ENCODE assay signal across 7 mouse cellular contexts in genomic region chr3:27689149-27689865, GRCm38 (mm10). TPM values are rescaled to one million over a fixed set of nuclear protein-coding genes. Genes with fewer than 3 reads are reported as not detected.
DNase-seq lines count a peak whose midpoint lies in the region; ATAC-seq and TF ChIP-seq lines count a peak whose summit lies in the region.

No protein-coding gene starts in this region.

- no peaks in the 10 kb centered on the region for H3K36me3 ChIP-seq in lung, embryonic 14.5 days (ENCODE audit: insufficient read depth)
- peaks cover 13% of the 10 kb centered on the region for H3K36me3 ChIP-seq in midbrain, embryonic 10.5 days

- intact Hi-C loops in heart, postnatal 14 days (cut with DNase I): no loop called here

- no peak overlapping the region for H3K9ac ChIP-seq in lung, embryonic 14.5 days

- ATAC-seq in lung, embryonic 14.5 days (ENCODE audit: insufficient read depth): peak; percentile 70

- H3K4me2 ChIP-seq in lung, embryonic 14.5 days: peak overlapping the region; percentile 52; the same call in 1 of the 2 replicates

- H3K27me3 ChIP-seq in lung, embryonic 14.5 days (ENCODE audit: insufficient read depth, low read length): no peaks in the 10 kb centered on the region
- no peaks in the 10 kb centered on the region for H3K27me3 ChIP-seq in midbrain, embryonic 10.5 days (ENCODE audit: low read depth, poor library complexity, severe bottlenecking)

- H3K9me3 ChIP-seq in lung, embryonic 14.5 days (ENCODE audit: low read depth, low read length): no peaks in the 10 kb centered on the region
- peaks cover 9% of the 10 kb centered on the region for H3K9me3 ChIP-seq in midbrain, embryonic 10.5 days (replicated peaks)

- peaks cover 46% of the 10 kb centered on the region for H3K4me1 ChIP-seq in lung, embryonic 14.5 days (ENCODE audit: insufficient read depth)
- no peaks in the 10 kb centered on the region for H3K4me1 ChIP-seq in midbrain, embryonic 10.5 days

- H3K4me3 ChIP-seq in lung, embryonic 14.5 days (ENCODE audit: low read depth, low read length): no peak overlapping the region
- H3K4me3 ChIP-seq in midbrain, embryonic 10.5 days: no peak overlapping the region

- peak; percentile 22 for DNase-seq in spleen, postnatal 36 days (ENCODE audit: low spot score in 2 of 2)
- no peak for DNase-seq in spleen, postnatal 14 days (ENCODE audit: low spot score in 2 of 2)
- peak; percentile 89 for DNase-seq in cerebellum, adult 9-11 months
- DNase-seq in heart, postnatal 14 days: peak; percentile 69 to 71
- peak; percentile 89 for DNase-seq in lung, embryonic 14.5 days
- no peak for DNase-seq in thymus, postnatal 0 days (ENCODE audit: low spot score)
- DNase-seq in midbrain, embryonic 10.5 days (ENCODE audit: low spot score): no peak

- H3K27ac ChIP-seq in lung, embryonic 14.5 days (ENCODE audit: low read depth): peak overlapping the region; percentile 88
- H3K27ac ChIP-seq in midbrain, embryonic 10.5 days (replicated peaks): no peak overlapping the region

- no peak for TF ChIP-seq CTCF in lung, embryonic 14.5 days (IDR thresholded peaks at IDR 0.05; ENCODE audit: low read depth)

- whole genome bisulfite sequencing in lung, embryonic 14.5 days: 43% methylated on average over 12 of the region's 12 CpGs
- 91% methylated on average over 12 of the region's 12 CpGs for WGBS in midbrain, embryonic 10.5 days

RNA-seq across cellular contexts. Expression of gene Fndc3b, which starts 21.8 kb away (rescaled TPM):
- total RNA-seq in heart, postnatal 14 days (2021): 10 to 100 TPM; 73.2 to 79.0 TPM
- 35.7 and 37.1 TPM in 2 replicates for polyA plus RNA-seq in lung, embryonic 14.5 days (2014; fragmentation: Nextera tagmentation; extraction: Ambion mirVana)
- polyA plus RNA-seq in thymus, postnatal 0 days (2015; fragmentation: Nextera tagmentation; extraction: Ambion mirVana): 3.8 and 4.0 TPM in 2 replicates
- polyA plus RNA-seq in midbrain, embryonic 10.5 days (2016; fragmentation: Nextera tagmentation; extraction: Ambion mirVana): 11.3 and 11.4 TPM in 2 replicates

Comparison
In these comparisons a context has a peak if more than half of its experiments do, and no peak if none do; other contexts are left out.
1. DNase-seq: peak in spleen, postnatal 36 days (2 of 2), cerebellum, adult 9-11 months (single experiment), heart, postnatal 14 days (2 of 2) and lung, embryonic 14.5 days (single experiment); none in spleen, postnatal 14 days (0 of 2), thymus, postnatal 0 days (single experiment) and midbrain, embryonic 10.5 days (single experiment).